Mouse (Mus musculus) C2C12 (cell line): ENCODE measurements around the gene Tbx1. TPM values are rescaled to one million over a fixed set of nuclear protein-coding genes. Genes with fewer than 3 reads are reported as not detected.

Experiments used
- H3K27me3 ChIP-seq: one replicate; pipeline ENCODE4 v1.6.1; 2011; ENCODE audit not compliant: control insufficient read depth, insufficient read depth, insufficient read length
- H3K36me3 ChIP-seq: one replicate; pipeline ENCODE4 v1.6.1; 2011; ENCODE audit not compliant: control insufficient read depth, insufficient read depth
- H3K4me3 ChIP-seq: one replicate; pipeline ENCODE4 v1.5.1; 2011; ENCODE audit warnings: mild to moderate bottlenecking, control low read depth; ENCODE audit not compliant: poor library complexity, insufficient read depth, severe bottlenecking
- H3K79me2 ChIP-seq: one replicate; pipeline ENCODE4 v1.6.1; 2011; ENCODE audit not compliant: control insufficient read depth, insufficient read depth
- H3K79me3 ChIP-seq: one replicate; pipeline ENCODE4 v1.6.1; 2011; ENCODE audit warnings: low read depth, control low read depth
- H3ac ChIP-seq: one replicate; pipeline ENCODE3; 2011; ENCODE audit warnings: low read depth; ENCODE audit not compliant: control insufficient read depth, insufficient read length
- CEBPB ChIP-seq: IDR thresholded peaks from one replicate; pipeline ENCODE4 v1.6.1; 2011; ENCODE audit warnings: low read depth, mild to moderate bottlenecking, control low read depth, moderate library complexity
- CTCF ChIP-seq: IDR thresholded peaks from one replicate; pipeline ENCODE4 v1.5.1; 2011; ENCODE audit not compliant: control insufficient read depth, insufficient read depth, insufficient read length
- FOSL1 ChIP-seq: IDR thresholded peaks from one replicate; pipeline ENCODE4 v1.8.0; 2011; ENCODE audit warnings: mild to moderate bottlenecking, low read length; ENCODE audit not compliant: poor library complexity, insufficient read depth, severe bottlenecking
- MAX ChIP-seq: IDR thresholded peaks from one replicate; pipeline ENCODE4 v1.6.1; 2011; ENCODE audit warnings: mild to moderate bottlenecking, control low read depth
- MYOD1 ChIP-seq: IDR thresholded peaks from one replicate; pipeline ENCODE4 v1.6.1; 2011; ENCODE audit warnings: low read depth; ENCODE audit not compliant: control insufficient read depth, insufficient read length
- MYOG ChIP-seq: IDR thresholded peaks from one replicate; pipeline ENCODE4 v1.6.1; 2011; ENCODE audit not compliant: control insufficient read depth, insufficient read length; ENCODE audit errors: extremely low read depth
- USF1 ChIP-seq: IDR thresholded peaks from one replicate; pipeline ENCODE4 v1.6.1; 2011; ENCODE audit warnings: low read depth, mild to moderate bottlenecking, control low read depth, moderate library complexity
- polyA plus RNA-seq: library from polyadenylated mRNA; unstranded; fragments of >200 nt; fragmentation: generic; extraction: Trizol; gene quantifications from one replicate; pipeline ENCODE4 v1.2.1, GENCODE M21; 2012; ENCODE audit warnings: missing spikeins

The Tbx1 gene
- polyA plus RNA-seq, 1 experiment: 12.1 TPM

- Histone ChIP-seq H3ac (no peak overlapping the region), H3K79me2 (peaks cover 1% of the 10 kb centered on the region), H3K79me3 (no peaks in the 10 kb centered on the region), H3K27me3 (peaks cover 3% of the 10 kb centered on the region), H3K36me3 (no peaks in the 10 kb centered on the region), H3K4me3 (no peak overlapping the region)
- TF ChIP-seq FOSL1 (no peak), USF1 (no peak), MYOG (no peak)
These were observed 42.9 kb upstream of the Tbx1 start for GRCm38 (mm10) chr16:18633333-18633732.

DNA sequence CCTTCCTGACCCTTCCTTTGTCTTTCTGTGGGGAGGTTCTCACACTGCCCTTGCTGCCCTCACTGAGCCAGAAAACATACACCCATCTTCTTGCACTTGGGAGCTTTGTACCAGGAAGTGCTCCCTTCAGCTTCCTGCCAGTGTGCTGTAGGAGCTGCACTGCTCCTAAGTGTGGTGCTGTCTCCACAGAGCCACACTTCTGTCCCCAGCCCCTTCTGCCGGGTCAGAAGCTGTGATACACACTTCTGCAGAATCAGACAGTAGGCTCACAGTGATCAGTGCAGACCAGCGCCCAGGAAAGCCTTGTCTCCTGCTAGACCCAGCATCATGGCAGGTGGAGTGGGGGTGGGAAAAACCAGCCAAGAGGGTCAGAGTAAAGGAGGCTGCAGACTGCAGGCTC lies 42.3 kb upstream of the Tbx1 start:
- Histone ChIP-seq H3K79me3 (no peaks in the 10 kb centered on the region), H3K79me2 (peaks cover 6% of the 10 kb centered on the region), H3ac (no peak overlapping the region), H3K27me3 (peaks cover 3% of the 10 kb centered on the region), H3K36me3 (no peaks in the 10 kb centered on the region), H3K4me3 (no peak overlapping the region)
- TF ChIP-seq MYOD1 (no peak), FOSL1 (no peak), MAX (no peak), MYOG (no peak), USF1 (no peak), CEBPB (no peak), CTCF (no peak)

GRCm38 (mm10) chr16:18632059-18632458 lies 41.6 kb upstream of the Tbx1 start:
- TF ChIP-seq CTCF (no peak), FOSL1 (no peak), MAX (no peak), MYOD1 (no peak), CEBPB (no peak), USF1 (no peak), MYOG (no peak)
- Histone ChIP-seq H3K27me3 (peaks cover 3% of the 10 kb centered on the region), H3K79me3 (no peaks in the 10 kb centered on the region), H3K36me3 (no peaks in the 10 kb centered on the region), H3ac (no peak overlapping the region), H3K79me2 (peaks cover 14% of the 10 kb centered on the region), H3K4me3 (no peak overlapping the region)

GRCm38 (mm10) chr16:18631141-18631540 lies 40.7 kb upstream of the Tbx1 start:
- no peaks in the 10 kb centered on the region for H3K36me3 ChIP-seq
- H3K79me3 ChIP-seq: no peaks in the 10 kb centered on the region
- H3K4me3 ChIP-seq: no peak overlapping the region
- H3K79me2 ChIP-seq: peaks cover 19% of the 10 kb centered on the region
- H3K27me3 ChIP-seq: no peaks in the 10 kb centered on the region
- H3ac ChIP-seq: no peak overlapping the region
- TF ChIP-seq CEBPB: no peak
- no peak for TF ChIP-seq CTCF
- TF ChIP-seq USF1: no peak
- no peak for TF ChIP-seq MYOG
- no peak for TF ChIP-seq MAX
- no peak for TF ChIP-seq FOSL1
- TF ChIP-seq MYOD1: no peak

DNA sequence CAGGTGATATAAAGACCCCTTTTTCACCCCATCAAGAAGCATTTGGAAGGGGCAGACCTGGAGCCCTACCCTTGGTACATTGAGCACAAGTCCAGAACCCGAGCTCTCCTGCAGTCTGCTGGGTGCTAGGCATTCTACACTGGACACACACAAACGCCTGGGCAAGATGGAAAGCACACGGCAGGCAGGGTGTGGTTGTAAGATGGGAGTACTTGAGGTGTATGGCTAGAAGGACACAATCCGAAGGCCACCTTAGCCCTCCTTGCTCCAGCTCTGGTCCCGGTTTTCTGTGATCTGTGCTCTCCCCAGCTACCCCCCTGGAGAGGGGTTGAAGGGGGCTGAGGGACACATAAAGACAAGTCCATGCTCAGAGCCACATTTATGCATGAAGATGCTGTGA lies 39.8 kb upstream of the Tbx1 start:
- Histone ChIP-seq H3K79me3 (no peaks in the 10 kb centered on the region), H3K4me3 (no peak overlapping the region), H3K27me3 (no peaks in the 10 kb centered on the region), H3ac (no peak overlapping the region), H3K79me2 (peaks cover 19% of the 10 kb centered on the region), H3K36me3 (peaks cover 4% of the 10 kb centered on the region)
- no peak for TF ChIP-seq MAX
- TF ChIP-seq CEBPB: no peak
- TF ChIP-seq CTCF: no peak
- TF ChIP-seq USF1: no peak
- no peak for TF ChIP-seq MYOD1
- TF ChIP-seq MYOG: no peak
- TF ChIP-seq FOSL1: no peak

GRCm38 (mm10) chr16:18629390-18630231 lies 39.1 kb upstream of the Tbx1 start, which contains the start of gene Sept5:
TSS of gene Sept5 (minus strand) at chr16:18629954.
- no peaks in the 10 kb centered on the region for H3K79me3 ChIP-seq
- no peaks in the 10 kb centered on the region for H3K27me3 ChIP-seq
- TF ChIP-seq FOSL1: no peak
- no peak for TF ChIP-seq USF1
- TF ChIP-seq MYOG: no peak
- TF ChIP-seq CEBPB: no peak
- TF ChIP-seq CTCF: no peak
- no peak for TF ChIP-seq MYOD1
- TF ChIP-seq MAX: no peak
- H3K36me3 ChIP-seq: peaks cover 11% of the 10 kb centered on the region
- H3ac ChIP-seq: peak within 1 kb of the TSS; percentile 92
- peaks cover 19% of the 10 kb centered on the region for H3K79me2 ChIP-seq
- H3K4me3 ChIP-seq: peak within 1 kb of the TSS; percentile 44
